Mouse (Mus musculus): ENCODE data around the gene Gucy1b2.

DNA sequence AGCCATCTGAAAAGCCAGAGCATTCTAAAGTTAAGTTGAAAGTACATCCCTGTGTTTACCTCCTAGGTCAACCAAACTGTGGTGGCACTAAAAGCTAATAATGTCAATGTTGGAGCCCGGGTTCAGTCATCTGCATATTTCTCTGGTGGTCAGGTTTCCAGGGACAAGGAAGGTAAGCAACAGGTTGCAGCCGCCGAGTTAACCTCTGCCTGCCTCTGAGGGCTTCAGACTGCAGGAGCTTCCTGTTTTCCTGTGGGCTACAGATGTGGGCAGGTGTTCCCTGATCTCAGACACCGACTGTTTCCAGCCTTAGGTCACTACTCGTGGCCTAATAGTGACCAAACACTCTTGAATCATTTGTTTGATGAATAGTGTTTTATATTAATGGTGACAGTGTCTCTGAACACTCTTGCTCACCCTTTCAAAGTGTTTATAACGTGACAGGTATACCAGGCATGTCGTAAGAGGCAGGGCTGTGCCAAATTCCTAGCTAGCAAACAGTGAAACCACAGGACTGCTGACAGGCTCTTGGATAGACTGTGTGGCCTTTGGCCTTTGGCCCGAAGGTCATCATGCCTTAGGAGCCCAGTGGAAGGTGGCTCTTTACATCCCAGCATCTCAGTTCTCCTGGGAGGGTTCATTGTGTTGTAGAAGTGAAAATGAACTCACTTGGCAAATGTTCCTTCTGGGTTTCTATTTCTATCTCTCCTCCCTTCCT is 94.7 kb downstream of the Gucy1b2 start:
- TF ChIP-seq CTCF (IDR thresholded peaks at IDR 0.05; ENCODE audit: low read depth, low read length): no peak
- TF ChIP-seq POLR2A (IDR thresholded peaks at IDR 0.05; ENCODE audit: borderline replicate concordance, low read depth, low read length): no peak

Measured in bone marrow macrophage, adult 2 months (primary cell).